Mouse (Mus musculus) neutrophil, adult 5-6 weeks (primary cell): Measurements from ENCODE around the gene Slc25a5. TPM values are rescaled to one million over a fixed set of nuclear protein-coding genes. Genes with fewer than 3 reads are reported as not detected.

Source experiments
- ATAC-seq: fragments of 151-379, 151-347 bp; 2 replicates; pipeline ENCODE4 v1.8.0; 2017; ENCODE audit warnings: mild to moderate bottlenecking, moderate TSS enrichment; ENCODE audit not compliant: insufficient number of reproducible peaks, poor library complexity, low FRiP score, severe bottlenecking; ENCODE audit errors: extremely low read depth
- total RNA-seq: library from RNA; stranded (forward); fragments of 200-1000 nt; gene quantifications from 2 replicates; pipeline ENCODE4 v1.2.3, GENCODE M21; 2017

Gene Slc25a5
- total RNA-seq, 1 experiment from 2014 or later: 243 TPM

- ATAC-seq: no peak
These were observed 31.4 kb downstream of the Slc25a5 start for GRCm38 (mm10) chrX:36826873-36827272.

- no peak for ATAC-seq
These were observed 34.8 kb downstream of the Slc25a5 start for GRCm38 (mm10) chrX:36830271-36830670.

DNA sequence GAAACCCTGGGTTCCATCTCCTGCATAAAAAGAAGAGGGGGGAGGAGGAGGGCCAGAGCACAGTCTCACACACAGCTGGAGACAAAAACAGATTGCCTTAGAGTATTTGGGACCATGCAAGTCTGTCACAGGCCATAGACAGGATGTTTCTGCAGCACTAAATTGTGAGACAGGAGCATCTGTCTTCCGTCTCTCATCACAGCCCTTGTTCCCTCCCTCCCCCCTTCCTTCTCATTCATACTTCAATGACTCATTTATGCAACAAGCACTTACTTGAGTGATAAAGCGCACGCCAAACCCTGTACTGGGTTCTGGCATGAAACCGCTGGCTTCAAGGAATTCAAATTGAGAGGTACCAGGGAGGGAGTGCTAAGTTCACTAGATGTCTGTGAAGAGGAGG, 36.2 kb downstream of the Slc25a5 start:
- no peak for ATAC-seq

DNA sequence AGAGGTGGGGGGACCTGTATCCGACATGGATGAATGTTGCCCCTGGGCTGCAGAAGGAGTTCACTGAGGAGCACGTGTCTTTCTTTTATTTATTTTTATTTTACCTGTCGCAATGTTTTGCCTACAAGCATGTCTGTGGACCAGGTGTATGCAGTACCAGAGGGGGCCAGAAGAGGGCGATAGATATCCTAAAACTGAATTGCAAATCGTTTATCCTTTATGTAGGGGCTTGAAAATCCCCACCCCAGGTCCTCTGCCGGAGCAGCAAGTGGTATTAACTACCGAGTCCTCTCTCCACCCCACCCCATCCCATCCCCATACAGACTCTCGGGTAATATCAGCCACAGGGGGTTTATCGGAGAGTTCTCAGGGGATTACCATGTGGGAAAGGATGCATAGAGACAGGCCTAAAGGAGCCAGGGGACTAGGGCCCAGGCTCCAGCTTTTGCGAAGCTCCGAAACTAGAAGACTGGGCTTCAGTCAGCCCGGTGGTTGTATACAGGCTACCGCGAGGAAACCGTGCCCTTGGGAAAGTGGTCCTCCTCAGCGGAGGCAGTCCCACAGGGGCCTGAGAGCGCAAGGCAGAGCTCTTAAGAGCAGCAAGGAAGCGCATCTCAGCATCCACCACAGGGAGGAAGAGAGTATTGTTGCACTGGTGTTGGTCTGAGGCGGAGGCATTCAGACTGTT, 38.1 kb downstream of the Slc25a5 start:
- ATAC-seq: peak; percentile 46; the same call in 1 of the 2 replicates

- no peak for ATAC-seq
These were observed 41.7 kb downstream of the Slc25a5 start for GRCm38 (mm10) chrX:36837069-36837676.

DNA sequence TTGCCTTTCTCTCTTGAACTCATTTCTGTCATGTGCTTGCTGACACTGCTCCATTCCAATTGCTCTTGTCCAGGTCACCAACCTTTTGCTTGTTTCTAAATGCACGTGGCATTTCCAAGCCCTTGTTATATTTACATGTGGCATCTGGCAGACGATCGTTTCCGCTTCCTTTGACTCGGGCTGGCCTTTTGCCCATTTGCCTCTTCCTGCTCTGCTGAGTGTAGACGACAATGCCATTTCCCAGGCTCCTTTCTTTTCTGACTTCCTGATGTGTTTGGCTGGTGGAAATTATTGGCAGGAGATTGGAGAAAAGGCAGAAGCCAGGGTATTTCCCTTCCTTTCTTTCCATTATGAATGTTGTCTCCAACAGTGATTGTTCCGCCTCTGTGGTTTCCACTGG, 43.9 kb downstream of the Slc25a5 start:
- ATAC-seq: no peak

DNA sequence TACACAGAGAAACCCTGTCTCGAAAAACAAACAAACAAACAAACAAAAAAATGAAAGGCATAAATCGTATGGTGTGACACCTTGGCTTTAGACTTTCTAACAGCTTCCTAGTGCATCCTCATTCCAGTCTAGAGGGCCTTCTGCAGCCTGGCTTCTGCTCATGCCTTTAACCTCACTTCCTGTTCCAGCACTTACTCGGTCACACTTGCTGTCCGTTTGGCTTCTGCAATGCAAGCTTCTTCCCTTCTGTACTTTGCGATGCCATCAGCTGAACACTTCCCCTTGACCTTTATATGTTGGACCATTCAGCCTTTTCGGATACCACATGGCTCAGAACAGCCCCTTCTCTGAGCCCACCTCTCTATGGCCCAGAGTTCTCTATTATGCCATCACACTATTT, 46.2 kb downstream of the Slc25a5 start:
- no peak for ATAC-seq

GRCm38 (mm10) chrX:36843346-36843990, 48.0 kb downstream of the Slc25a5 start:
- no peak for ATAC-seq

GRCm38 (mm10) chrX:36847152-36847551, 51.7 kb downstream of the Slc25a5 start:
- no peak for ATAC-seq

Other genes starting within 250 kb of the Slc25a5 start
- gene Pgrmc1, start 197.4 kb upstream of the Slc25a5 start, total RNA-seq: 32.9 TPM in 2 replicates
- 4.2 and 7.4 TPM in 2 replicates for gene Akap17b, start 150.3 kb upstream of the Slc25a5 start, total RNA-seq
- 0.35 and 1.7 TPM in 2 replicates for gene Slc25a43, start 52.0 kb upstream of the Slc25a5 start, total RNA-seq
- 18.5 and 20.9 TPM in 2 replicates for gene Ube2a, start 78.2 kb downstream of the Slc25a5 start, total RNA-seq
- gene C330007P06Rik, start 78.5 kb downstream of the Slc25a5 start, total RNA-seq: 44.5 and 47.8 TPM in 2 replicates
- gene Nkrf, start 107.2 kb downstream of the Slc25a5 start, total RNA-seq: 5.5 and 5.7 TPM in 2 replicates
- 74.5 and 78.8 TPM in 2 replicates for gene Sept6, start 196.1 kb downstream of the Slc25a5 start, total RNA-seq